Mouse (Mus musculus) heart, postnatal 0 days (tissue): ENCODE data around the gene Zranb1.

ENCODE experiments used
- CTCF ChIP-seq: IDR thresholded peaks from 2 replicates; pipeline ENCODE4 v1.5.1; 2016; ENCODE audit warnings: antibody characterized with exemption, control low read depth, low read depth
- EP300 ChIP-seq: IDR thresholded peaks from 2 replicates; pipeline ENCODE4 v1.6.1; 2016; ENCODE audit warnings: antibody characterized with exemption, low read depth

GRCm38 (mm10) chr7:133029496-133030047 is 98.6 kb downstream of the Zranb1 start:
- TF ChIP-seq CTCF (no peak), EP300 (no peak)
